Mouse (Mus musculus): ENCODE data around the gene Pgm1. TPM values are rescaled to one million over a fixed set of nuclear protein-coding genes. Genes with fewer than 3 reads are reported as not detected.

The Pgm1 gene
- polyA plus RNA-seq (2012; fragmentation: generic; extraction: Trizol): 10 to 100 TPM; 34.3 to 67.0 TPM

DNA sequence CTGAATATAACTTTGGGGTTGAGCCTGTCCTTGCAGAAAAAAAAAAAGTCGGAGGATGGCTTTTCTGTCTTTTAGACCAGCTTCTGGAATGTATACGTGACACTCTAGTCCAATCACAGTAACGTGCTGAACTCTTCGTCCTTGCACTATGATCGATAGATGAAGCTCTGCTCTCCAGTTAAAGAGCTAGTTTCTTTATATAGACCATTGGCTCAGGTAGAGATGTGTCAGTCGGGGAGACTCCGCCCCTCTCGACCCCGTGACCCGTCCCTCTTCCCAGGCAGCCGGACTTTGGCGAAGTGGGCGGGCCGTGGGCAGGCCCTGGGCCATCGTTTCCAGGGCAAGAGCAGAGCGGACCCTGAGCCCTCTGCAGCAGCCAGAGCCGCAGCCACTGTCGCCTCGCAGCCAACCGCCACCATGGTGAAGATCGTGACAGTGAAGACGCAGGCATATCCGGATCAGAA is at the start of gene Pgm1:
TSS of gene Pgm1 (plus strand) at position 266 of the 464 bp plus-strand sequence.

DNA sequence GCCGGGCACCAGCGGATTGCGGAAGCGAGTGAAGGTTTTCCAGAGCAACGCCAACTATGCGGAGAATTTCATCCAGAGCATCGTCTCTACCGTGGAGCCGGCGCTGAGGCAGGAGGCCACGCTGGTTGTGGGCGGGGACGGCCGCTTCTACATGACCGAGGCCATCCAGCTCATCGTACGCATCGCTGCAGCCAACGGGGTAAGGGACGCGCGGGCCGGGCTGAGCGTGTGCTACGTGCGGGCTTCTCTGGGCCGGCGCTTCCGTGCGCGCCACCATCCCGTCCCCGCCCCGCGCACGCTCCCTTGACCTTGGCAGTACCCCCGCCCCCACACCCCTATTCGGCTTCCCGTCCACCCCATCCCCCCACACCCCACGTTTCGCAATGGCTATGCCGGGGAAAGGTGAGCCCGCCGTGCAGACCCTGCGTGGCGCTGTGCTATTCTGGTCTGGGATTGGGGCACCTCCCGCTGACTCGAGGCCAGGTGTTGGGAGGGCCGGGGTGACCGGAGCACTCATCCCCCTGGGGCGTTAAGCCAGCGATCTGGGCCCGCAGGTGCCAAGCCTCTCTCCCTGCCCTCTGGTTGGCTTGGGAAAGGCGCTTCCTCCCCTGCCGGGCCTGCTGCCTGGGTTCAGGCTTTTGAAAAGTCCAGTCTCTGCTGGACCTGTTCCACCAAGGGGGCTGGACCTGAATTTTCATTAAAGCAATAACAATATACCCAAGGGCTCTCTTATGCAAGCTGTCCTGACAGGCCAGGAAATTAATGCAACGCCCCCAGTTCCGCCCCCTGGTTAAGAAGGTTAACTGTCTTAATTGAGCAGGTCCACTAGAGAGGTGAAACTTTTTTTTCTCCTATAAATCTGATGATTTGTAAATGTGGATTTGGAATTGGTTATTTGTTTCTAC is 651 bp downstream of the Pgm1 start, which contains the start of gene Itgb3bp:
TSS of gene Itgb3bp (minus strand) at position 201 of the 905 bp plus-strand sequence.

Other genes starting within 250 kb of the Pgm1 start
- 1 to 10 TPM in 1 of 2 experiments, under 1 TPM in 1; 0.36 to 4.1 TPM for gene Alg6, start 213.8 kb upstream of the Pgm1 start, polyA plus RNA-seq (2012; fragmentation: generic; extraction: Trizol)
- 1 to 10 TPM in 1 of 2 experiments, under 1 TPM in 1; 0.23 to 4.9 TPM for gene Efcab7, start 100.2 kb upstream of the Pgm1 start, polyA plus RNA-seq (2012; fragmentation: generic; extraction: Trizol)
- gene Itgb3bp, start 399 bp downstream of the Pgm1 start, polyA plus RNA-seq (2012; fragmentation: generic; extraction: Trizol): 1 to 10 TPM in 1 of 2 experiments, under 1 TPM in 1; 0.63 to 6.6 TPM
- gene Ror1, start 166.4 kb downstream of the Pgm1 start, polyA plus RNA-seq (2012; fragmentation: generic; extraction: Trizol): 1 to 10 TPM in 1 of 2 experiments, under 1 TPM in 1; 0.06 to 1.6 TPM